Mouse (Mus musculus): ENCODE results near the gene Nfix. TPM values are rescaled to one million over a fixed set of nuclear protein-coding genes. Genes with fewer than 3 reads are reported as not detected.

Gene Nfix
- total and polyA plus RNA-seq, 2 experiments from 2014 or later: 53.7 to 62.5 TPM

DNA sequence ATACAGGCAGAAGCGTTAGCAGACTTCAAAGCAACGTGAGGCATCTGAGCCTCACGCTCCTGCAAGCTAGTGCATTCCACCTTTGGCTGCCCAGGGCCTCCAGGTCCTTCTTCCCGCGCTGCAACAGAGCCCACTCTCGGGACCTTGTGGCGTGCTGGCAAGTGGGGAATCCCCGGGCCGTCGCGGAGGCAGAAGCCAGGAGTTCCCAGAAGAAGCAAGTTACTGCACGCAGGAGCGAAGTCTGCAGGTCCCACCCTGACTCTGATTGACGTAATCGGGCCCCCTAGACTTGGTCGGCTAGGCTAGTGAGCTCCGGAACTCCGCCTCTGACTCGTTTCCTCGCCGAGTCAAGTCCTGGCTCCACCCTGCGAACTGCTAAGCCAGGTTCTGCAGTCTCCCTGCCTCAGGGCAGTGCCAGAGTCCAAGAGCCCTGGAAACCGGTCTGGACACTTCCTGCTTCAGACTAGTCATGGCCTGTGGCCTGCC lies 143.5 kb downstream of the Nfix start:
- peak overlapping the region; percentile 25 for H3K4me3 ChIP-seq (ENCODE audit: low read depth, low read length)
- no peak overlapping the region for H3K9ac ChIP-seq (replicated peaks; ENCODE audit: low read length, poor library complexity, severe bottlenecking)
- 4% methylated on average over 23 of the region's 23 CpGs for WGBS
- no peaks in the 10 kb centered on the region for H3K36me3 ChIP-seq (ENCODE audit: insufficient read depth, low read length)
- ATAC-seq (ENCODE audit: low FRiP score): no peak; the same call in 1 of the 2 replicates
- no peaks in the 10 kb centered on the region for H3K9me3 ChIP-seq (ENCODE audit: low read length)
- H3K27me3 ChIP-seq (ENCODE audit: insufficient read depth, low read length): peaks cover 9% of the 10 kb centered on the region; the same call in 1 of the 2 replicates
- H3K4me1 ChIP-seq (ENCODE audit: insufficient read depth, low read length): peaks cover 11% of the 10 kb centered on the region; the same call in 1 of the 2 replicates
- TF ChIP-seq CTCF (IDR thresholded peaks at IDR 0.05): no peak
- H3K4me2 ChIP-seq (ENCODE audit: low read depth, low read length, poor library complexity, severe bottlenecking): peak overlapping the region; percentile 46
- H3K27ac ChIP-seq (ENCODE audit: low read depth, low read length): peak overlapping the region; percentile 27; the same call in 1 of the 2 replicates
- DNase-seq (ENCODE audit: low spot score): peak; percentile 34

DNA sequence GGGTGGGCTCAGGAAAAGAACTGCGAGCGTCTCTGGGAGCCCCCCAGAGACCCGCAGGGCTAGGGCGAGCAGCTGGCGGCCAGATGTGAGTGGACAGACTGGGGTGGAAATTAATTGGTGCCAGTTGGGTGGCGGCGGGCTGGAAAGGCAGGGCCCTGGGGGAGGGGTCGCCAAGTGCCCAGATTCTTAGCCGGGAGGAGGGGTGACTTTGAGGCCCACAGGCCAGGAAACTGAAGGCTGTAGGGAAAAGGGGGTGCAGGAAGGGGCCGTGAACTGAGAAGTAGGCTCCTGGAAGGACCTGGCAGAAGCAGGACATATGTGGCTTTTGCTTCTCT lies 144.0 kb downstream of the Nfix start:
- H3K27ac ChIP-seq (ENCODE audit: low read depth, low read length): peak overlapping the region; percentile 27
- peak overlapping the region; percentile 25 for H3K4me3 ChIP-seq (ENCODE audit: low read depth, low read length)
- H3K4me1 ChIP-seq (ENCODE audit: insufficient read depth, low read length): peaks cover 11% of the 10 kb centered on the region; the same call in 1 of the 2 replicates
- 2% methylated on average over 10 of the region's 10 CpGs for WGBS
- H3K9me3 ChIP-seq (ENCODE audit: low read length): no peaks in the 10 kb centered on the region
- H3K9ac ChIP-seq (replicated peaks; ENCODE audit: low read length, poor library complexity, severe bottlenecking): no peak overlapping the region; the same call in 1 of the 2 replicates
- ATAC-seq (ENCODE audit: low FRiP score) (no peak), DNase-seq (ENCODE audit: low spot score) (no peak)
- H3K27me3 ChIP-seq (ENCODE audit: insufficient read depth, low read length): peaks cover 9% of the 10 kb centered on the region; the same call in 1 of the 2 replicates
- peak overlapping the region; percentile 46 for H3K4me2 ChIP-seq (ENCODE audit: low read depth, low read length, poor library complexity, severe bottlenecking)
- TF ChIP-seq CTCF (IDR thresholded peaks at IDR 0.05): no peak
- no peaks in the 10 kb centered on the region for H3K36me3 ChIP-seq (ENCODE audit: insufficient read depth, low read length)

DNA sequence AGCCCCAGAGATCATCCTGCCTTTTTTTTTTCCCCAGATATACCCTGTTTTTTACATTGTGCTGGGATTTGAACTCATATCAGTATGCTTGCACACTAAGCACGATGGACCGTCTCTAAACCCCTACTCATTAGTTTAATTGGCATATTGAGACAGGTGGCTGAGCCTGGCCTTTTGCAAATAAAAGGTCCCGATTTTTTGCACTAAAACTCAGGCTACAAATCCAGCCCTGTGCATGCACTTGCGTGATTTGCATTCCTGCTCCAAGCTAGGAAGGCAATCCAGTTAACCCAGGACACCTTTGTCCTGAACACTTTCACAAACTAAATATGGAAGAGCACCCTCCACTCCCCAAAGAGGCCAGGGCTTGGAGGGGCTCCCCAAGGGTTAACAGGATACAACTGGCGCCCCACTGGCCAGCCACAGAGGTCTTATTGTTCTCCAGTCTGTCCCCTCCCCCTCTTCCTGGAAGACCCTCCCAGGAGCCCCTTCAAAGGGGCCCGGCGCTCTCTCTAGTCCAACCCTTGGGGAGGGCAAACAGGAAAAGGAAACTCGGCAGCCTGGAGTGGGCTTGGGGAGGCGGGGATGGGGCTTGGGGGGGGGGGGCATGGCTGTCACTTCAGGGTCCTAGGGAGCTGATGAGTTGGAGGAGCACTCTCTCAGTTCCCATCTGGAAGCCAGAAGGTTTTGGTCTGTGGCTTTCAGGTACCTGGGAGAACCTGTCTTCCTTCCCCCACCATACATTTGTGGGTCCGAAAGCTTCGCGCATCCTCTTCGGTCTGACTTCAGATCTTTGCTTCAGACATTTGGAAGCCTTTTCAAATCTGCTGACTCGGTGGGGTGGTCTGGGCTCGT lies 144.6 kb downstream of the Nfix start:
- no peak overlapping the region; the same call in 1 of the 2 replicates for H3K9ac ChIP-seq (replicated peaks; ENCODE audit: low read length, poor library complexity, severe bottlenecking)
- H3K4me1 ChIP-seq (ENCODE audit: insufficient read depth, low read length): peaks cover 11% of the 10 kb centered on the region; the same call in 1 of the 2 replicates
- H3K27ac ChIP-seq (ENCODE audit: low read depth, low read length): peak overlapping the region; percentile 27
- DNase-seq (ENCODE audit: low spot score) (peak; percentile 82), ATAC-seq (ENCODE audit: low FRiP score) (peak; percentile 72)
- H3K4me3 ChIP-seq (ENCODE audit: low read depth, low read length): peak overlapping the region; percentile 25
- TF ChIP-seq CTCF (IDR thresholded peaks at IDR 0.05): no peak
- H3K9me3 ChIP-seq (ENCODE audit: low read length): no peaks in the 10 kb centered on the region
- WGBS: 5% methylated on average over 14 of the region's 15 CpGs
- peak overlapping the region; percentile 46 for H3K4me2 ChIP-seq (ENCODE audit: low read depth, low read length, poor library complexity, severe bottlenecking)
- H3K27me3 ChIP-seq (ENCODE audit: insufficient read depth, low read length): peaks cover 9% of the 10 kb centered on the region; the same call in 1 of the 2 replicates
- H3K36me3 ChIP-seq (ENCODE audit: insufficient read depth, low read length): no peaks in the 10 kb centered on the region

DNA sequence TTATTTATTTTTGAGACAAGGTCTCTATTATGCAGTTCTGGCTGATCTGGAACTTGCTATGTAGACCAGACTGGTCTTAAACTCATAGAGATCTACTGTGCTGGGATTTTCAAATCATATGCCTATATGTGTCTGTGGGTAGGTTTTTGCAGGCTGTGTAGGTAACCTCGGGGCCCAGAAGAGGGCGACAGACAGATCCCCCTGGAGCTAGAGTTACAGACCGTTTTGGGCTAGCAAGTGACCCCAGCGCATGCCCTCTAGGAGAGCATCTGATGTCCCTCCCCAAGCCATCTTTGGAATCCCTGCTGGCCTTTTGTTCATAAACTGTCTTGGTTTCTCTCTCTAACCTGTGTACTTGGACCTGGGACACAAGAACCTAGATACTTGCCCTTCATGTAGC lies 145.5 kb downstream of the Nfix start:
- Histone ChIP-seq H3K4me1 (ENCODE audit: insufficient read depth, low read length) (peaks cover 11% of the 10 kb centered on the region; the same call in 1 of the 2 replicates), H3K9ac (replicated peaks; ENCODE audit: low read length, poor library complexity, severe bottlenecking) (no peak overlapping the region), H3K4me2 (ENCODE audit: low read depth, low read length, poor library complexity, severe bottlenecking) (no peak overlapping the region), H3K27me3 (ENCODE audit: insufficient read depth, low read length) (peaks cover 6% of the 10 kb centered on the region; the same call in 1 of the 2 replicates), H3K36me3 (ENCODE audit: insufficient read depth, low read length) (no peaks in the 10 kb centered on the region), H3K9me3 (ENCODE audit: low read length) (no peaks in the 10 kb centered on the region), H3K4me3 (ENCODE audit: low read depth, low read length) (no peak overlapping the region), H3K27ac (ENCODE audit: low read depth, low read length) (0 out of 2 replicates have a peak overlapping the region, but pooled peaks have one; percentile 27)
- WGBS: 37% methylated on average over 4 of the region's 4 CpGs
- DNase-seq (ENCODE audit: low spot score) (no peak), ATAC-seq (ENCODE audit: low FRiP score) (no peak)
- TF ChIP-seq CTCF (IDR thresholded peaks at IDR 0.05): peak; percentile 38

DNA sequence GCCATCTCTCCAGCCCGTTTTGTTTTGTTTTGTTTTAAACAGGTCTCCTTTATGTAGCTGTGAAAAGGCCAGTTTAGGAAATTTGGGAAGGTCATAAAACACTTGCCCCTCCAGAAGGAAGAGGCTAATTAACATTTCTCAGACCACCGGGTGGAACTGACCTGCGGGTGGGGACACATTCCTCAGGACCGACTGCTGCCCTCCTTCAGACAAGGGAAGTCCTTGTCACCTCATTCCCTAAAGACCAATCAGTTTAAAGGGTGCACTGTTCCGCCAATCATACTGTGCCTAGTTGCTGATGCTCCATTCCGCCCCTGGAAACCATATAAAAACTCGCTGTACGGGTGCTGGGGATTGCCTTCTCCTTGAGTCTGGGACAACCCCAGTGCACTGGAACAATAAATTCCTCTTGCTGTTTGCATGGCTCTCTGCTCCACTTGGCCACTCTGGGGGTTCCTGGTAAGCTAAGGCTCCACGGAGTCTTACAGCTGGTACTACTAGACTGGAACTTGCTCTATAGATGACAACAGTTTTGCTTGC lies 147.0 kb downstream of the Nfix start:
- H3K36me3 ChIP-seq (ENCODE audit: insufficient read depth, low read length): no peaks in the 10 kb centered on the region
- WGBS: 70% methylated on average over 9 of the region's 9 CpGs
- H3K27ac ChIP-seq (ENCODE audit: low read depth, low read length): no peak overlapping the region
- ATAC-seq (ENCODE audit: low FRiP score) (no peak), DNase-seq (ENCODE audit: low spot score) (no peak)
- no peak for TF ChIP-seq CTCF (IDR thresholded peaks at IDR 0.05)
- H3K9ac ChIP-seq (replicated peaks; ENCODE audit: low read length, poor library complexity, severe bottlenecking): no peak overlapping the region
- H3K4me3 ChIP-seq (ENCODE audit: low read depth, low read length): no peak overlapping the region
- H3K9me3 ChIP-seq (ENCODE audit: low read length): no peaks in the 10 kb centered on the region
- no peak overlapping the region for H3K4me2 ChIP-seq (ENCODE audit: low read depth, low read length, poor library complexity, severe bottlenecking)
- peaks cover 6% of the 10 kb centered on the region; the same call in 1 of the 2 replicates for H3K27me3 ChIP-seq (ENCODE audit: insufficient read depth, low read length)
- peaks cover 11% of the 10 kb centered on the region; the same call in 1 of the 2 replicates for H3K4me1 ChIP-seq (ENCODE audit: insufficient read depth, low read length)
